Mouse (Mus musculus) cerebellum, postnatal 14 days (tissue): ENCODE results near the gene Ube4a.

Experiments used
- DNase-seq, 2 experiments: peaks; one replicate each; pipeline ENCODE4 v3.0.0; 2021; ENCODE audit warnings: mixed read lengths in 2 of 2

Ube4a gene

GRCm38 (mm10) chr9:44897024-44897423 is 68.4 kb downstream of the Ube4a start:
- no peak for DNase-seq

- no peak for DNase-seq
These were observed 72.7 kb downstream of the Ube4a start for GRCm38 (mm10) chr9:44892664-44893063.

GRCm38 (mm10) chr9:44891210-44891609 is 74.2 kb downstream of the Ube4a start:
- no peak for DNase-seq

GRCm38 (mm10) chr9:44890122-44890521 is 75.3 kb downstream of the Ube4a start:
- DNase-seq, result no peak

GRCm38 (mm10) chr9:44888114-44888624 is 77.2 kb downstream of the Ube4a start:
- DNase-seq, result no peak

DNA sequence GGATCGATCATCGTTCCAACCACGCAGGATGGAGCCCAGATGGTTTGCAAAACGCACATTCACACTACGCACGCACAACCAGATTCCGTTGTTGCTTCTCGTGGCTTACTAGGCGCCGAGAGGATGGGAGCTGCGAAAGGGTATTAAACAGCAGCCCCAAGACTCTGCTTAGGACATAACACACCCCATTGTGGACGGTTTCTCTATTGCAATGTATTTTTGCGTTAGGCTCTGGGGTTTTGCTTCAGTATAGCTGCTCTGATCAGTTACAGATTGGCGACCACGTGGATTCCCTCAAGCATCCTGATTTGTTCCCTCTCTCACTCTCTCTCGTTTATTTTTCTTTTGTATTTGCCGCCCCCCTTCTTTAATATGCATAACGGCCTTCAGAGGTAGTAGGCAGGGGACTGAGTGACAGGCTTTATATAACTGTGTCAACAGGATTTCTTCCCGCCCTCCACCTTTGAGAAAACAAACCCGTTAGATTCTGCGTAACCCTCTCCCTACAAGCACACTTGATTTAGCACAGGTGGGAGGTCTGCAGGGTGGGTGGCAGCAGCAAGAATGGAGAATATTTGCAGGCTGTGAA is 82.3 kb downstream of the Ube4a start:
- peak; percentile 48 to 52 for DNase-seq

- DNase-seq, result peak; percentile 69 to 71
These were observed 82.9 kb downstream of the Ube4a start for GRCm38 (mm10) chr9:44882436-44882980.

DNA sequence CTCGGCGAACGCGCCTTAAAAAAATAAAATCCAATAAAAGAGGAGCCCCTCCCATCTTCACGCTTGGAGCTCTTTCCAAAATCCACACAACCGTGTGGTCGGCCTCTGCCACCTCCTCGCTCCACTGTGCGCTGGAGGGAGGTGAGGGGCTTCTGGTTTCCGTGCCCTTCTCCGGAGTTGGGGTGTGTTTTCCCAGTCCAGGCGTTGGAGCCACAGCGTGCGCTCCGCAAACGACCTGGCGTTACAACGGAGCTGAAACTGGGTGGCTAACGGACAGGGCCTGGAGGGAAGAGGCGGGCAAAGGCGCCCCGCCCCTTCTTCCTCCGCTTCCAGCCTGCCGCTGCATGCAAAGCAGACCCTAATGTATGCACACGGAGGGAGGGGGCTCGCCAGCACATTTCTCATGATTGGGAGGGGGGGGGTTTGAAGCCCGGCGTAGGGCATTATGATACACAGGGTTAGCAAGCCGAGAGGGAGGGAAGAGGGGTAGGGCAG is 83.4 kb downstream of the Ube4a start:
- peak; percentile 78 to 86 for DNase-seq

DNA sequence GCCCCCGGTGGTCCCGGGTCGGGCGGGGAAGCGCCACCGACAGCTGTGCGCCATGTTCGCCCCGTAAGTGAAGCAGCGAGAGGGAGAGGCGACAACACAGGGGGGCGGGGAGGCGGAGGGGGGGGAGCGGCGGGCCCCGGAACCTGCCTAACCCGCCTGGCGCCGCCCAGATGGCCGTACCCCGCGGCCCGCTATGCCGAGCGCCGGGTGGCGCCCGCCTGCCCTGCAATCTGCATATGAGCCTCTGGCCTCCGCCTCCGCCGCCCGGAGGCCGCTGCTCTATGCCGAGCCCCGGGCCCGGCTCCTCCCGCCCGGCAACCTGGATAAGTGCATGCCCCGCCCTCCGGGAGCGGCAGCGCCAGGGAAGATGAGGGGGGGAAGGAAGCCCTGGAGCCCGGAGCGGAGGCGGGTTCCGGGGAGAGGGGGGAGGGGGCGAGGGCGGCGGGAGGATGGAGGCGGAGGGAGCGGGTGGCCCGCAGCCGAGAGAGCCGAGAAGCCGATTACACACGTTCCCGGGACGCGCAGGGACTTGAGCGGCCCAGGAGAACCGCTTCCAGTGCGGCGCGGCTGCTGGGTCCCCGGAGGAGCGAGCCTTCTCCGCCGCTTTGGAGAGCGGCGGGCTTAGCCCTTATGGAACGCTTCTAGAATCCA is 84.1 kb downstream of the Ube4a start, which contains the start of gene Kmt2a:
Gene Kmt2a (minus strand): TSS at position 76 of the 651 bp plus-strand sequence.
- peak; percentile 100 for DNase-seq

- DNase-seq, result peak in 1 of 2 experiments; percentile 54
These were observed 84.9 kb downstream of the Ube4a start for GRCm38 (mm10) chr9:44880309-44881081.

GRCm38 (mm10) chr9:44879694-44880271 is 85.6 kb downstream of the Ube4a start:
- peak; percentile 25 to 32 for DNase-seq

DNA sequence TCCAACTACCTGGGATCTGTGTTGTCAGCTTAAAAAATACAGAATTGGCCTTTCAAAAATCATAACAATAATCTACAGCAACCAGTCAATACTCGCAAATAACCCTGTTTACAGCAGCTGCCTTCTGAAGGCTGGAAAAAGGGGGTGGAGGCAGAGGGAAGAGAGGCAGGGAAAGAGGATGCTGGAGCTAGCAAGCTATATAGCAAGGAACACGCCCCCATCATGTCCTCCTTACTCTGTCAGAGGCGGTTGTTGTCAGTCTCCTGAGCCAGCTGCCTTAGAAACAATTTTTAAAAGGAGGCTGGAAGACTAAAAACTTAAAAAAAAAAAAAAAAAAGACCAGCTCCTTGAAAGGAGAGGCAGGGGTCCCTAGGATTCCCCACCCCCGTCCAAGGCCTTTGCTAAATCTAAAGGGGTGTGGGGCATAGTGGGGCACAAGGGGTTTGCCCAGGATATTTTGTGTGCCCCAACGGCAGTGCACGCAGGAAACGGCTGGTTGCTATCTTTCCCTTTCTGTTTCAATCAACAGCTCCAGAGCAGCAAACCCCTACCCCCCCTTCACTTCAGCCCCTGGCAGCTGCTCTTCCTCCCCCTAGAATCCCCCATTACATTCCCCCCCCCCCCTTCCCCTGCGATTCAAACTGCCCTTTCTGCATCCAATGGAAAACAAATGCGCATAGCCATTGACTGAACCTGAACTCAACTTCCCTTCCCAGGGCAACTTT is 86.5 kb downstream of the Ube4a start:
- DNase-seq, result no peak

GRCm38 (mm10) chr9:44877686-44878085 is 87.7 kb downstream of the Ube4a start:
- DNase-seq, result no peak

DNA sequence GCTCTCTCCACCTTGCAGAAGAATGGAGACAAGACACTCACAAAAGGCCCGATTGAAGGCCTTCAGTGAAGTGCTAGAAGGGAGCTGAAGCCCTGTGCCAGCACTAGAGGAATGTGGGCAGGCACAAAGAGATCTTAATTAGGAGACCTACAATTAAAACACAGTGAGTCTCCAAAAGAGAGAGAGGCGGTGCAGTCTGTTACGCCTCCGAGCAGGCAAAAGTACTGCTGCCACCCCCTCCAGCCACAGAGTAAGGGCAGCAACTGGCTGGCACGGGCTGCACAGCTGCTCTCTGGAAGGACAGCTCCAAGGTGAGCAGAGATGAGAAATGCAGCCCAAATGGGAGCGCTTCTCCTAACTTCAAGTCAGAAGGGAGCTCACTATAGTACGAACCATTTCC is 89.9 kb downstream of the Ube4a start:
- no peak for DNase-seq

GRCm38 (mm10) chr9:44874198-44874597 is 91.2 kb downstream of the Ube4a start:
- no peak for DNase-seq

- no peak for DNase-seq
These were observed 91.7 kb downstream of the Ube4a start for GRCm38 (mm10) chr9:44873665-44874064.
